Mouse (Mus musculus) forebrain, embryonic 16.5 days (tissue): Measurements from ENCODE around the gene Exoc2. TPM values are rescaled to one million over a fixed set of nuclear protein-coding genes. Genes with fewer than 3 reads are reported as not detected.

Experiments
- ATAC-seq: fragments of 200-750 bp; cut with Nextera tagmentation; 2 replicates; pipeline ENCODE4 v1.8.0; 2017; ENCODE audit warnings: mild to moderate bottlenecking, moderate library complexity
- H3K27ac ChIP-seq: fragments of 300-500 bp; sonication (generic); 2 replicates; pipeline ENCODE4 v1.5.1; 2014; ENCODE audit warnings: low read length, control low read depth
- H3K27me3 ChIP-seq: fragments of 300-500 bp; sonication (generic); replicated peaks from 2 replicates; pipeline ENCODE4 v1.6.1; 2014; ENCODE audit warnings: low read length; ENCODE audit not compliant: control insufficient read depth, insufficient read depth
- H3K36me3 ChIP-seq: fragments of 300-500 bp; sonication (generic); 2 replicates; pipeline ENCODE4 v1.6.1; 2014; ENCODE audit not compliant: control insufficient read depth, insufficient read depth
- H3K4me1 ChIP-seq: fragments of 300-500 bp; sonication (generic); replicated peaks from 2 replicates; pipeline ENCODE4 v1.6.1; 2014; ENCODE audit warnings: low read length; ENCODE audit not compliant: control insufficient read depth, insufficient read depth
- H3K4me2 ChIP-seq: fragments of 300-500 bp; sonication (generic); 2 replicates; pipeline ENCODE4 v1.6.1; 2014; ENCODE audit warnings: mild to moderate bottlenecking, low read length, control low read depth
- H3K4me3 ChIP-seq: fragments of 300-500 bp; sonication (generic); replicated peaks from 2 replicates; pipeline ENCODE4 v1.5.1; 2014; ENCODE audit warnings: mild to moderate bottlenecking, low read length, control low read depth
- H3K9ac ChIP-seq: fragments of 300-500 bp; sonication (generic); replicated peaks from 2 replicates; pipeline ENCODE4 v1.6.1; 2014; ENCODE audit warnings: low read depth, low read length, control low read depth
- H3K9me3 ChIP-seq: fragments of 300-500 bp; sonication (generic); 2 replicates; pipeline ENCODE4 v1.6.1; 2016; ENCODE audit warnings: low read length; ENCODE audit not compliant: control insufficient read depth
- WGBS: fragments of 180-500 bp; shearing (Covaris S2); extraction: QIAGEN DNeasy Blood & Tissue Kit; methylation state at CpG from one replicate; pipeline ENCODE4 v1.1.7; 2014; 5-methylcytosine and 5-hydroxymethylcytosine counted together
- polyA plus RNA-seq: library from polyadenylated mRNA; unstranded; fragments of >200 nt; fragmentation: Nextera tagmentation; extraction: Ambion mirVana; gene quantifications from 2 replicates; pipeline ENCODE4 v1.2.1, GENCODE M21; 2015

The Exoc2 gene
- polyA plus RNA-seq, 1 experiment from 2014 or later = 63.0 TPM

DNA sequence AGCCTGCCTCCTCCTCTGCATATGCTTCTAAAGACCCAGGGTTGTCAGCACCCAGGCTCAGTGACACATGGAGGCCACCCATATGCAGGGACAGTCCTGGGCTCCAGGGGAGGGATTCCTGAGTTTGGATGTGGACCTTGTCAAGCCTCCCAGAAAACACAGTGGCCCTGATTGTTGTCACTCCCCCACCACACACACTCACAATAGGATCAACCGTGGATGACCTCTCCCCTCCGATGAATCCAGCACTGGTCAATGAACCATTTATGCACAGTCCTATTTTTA is 186.9 kb downstream of the Exoc2 start:
- H3K9me3 ChIP-seq = no peaks in the 10 kb centered on the region
- H3K9ac ChIP-seq = no peak overlapping the region
- no peak overlapping the region for H3K27ac ChIP-seq
- H3K36me3 ChIP-seq = no peaks in the 10 kb centered on the region
- WGBS = 67% methylated on average over 2 of the region's 2 CpGs
- ATAC-seq = peak; percentile 41; the same call in 1 of the 2 replicates
- H3K27me3 ChIP-seq = no peaks in the 10 kb centered on the region
- H3K4me1 ChIP-seq = no peaks in the 10 kb centered on the region
- no peak overlapping the region for H3K4me2 ChIP-seq
- no peak overlapping the region for H3K4me3 ChIP-seq

DNA sequence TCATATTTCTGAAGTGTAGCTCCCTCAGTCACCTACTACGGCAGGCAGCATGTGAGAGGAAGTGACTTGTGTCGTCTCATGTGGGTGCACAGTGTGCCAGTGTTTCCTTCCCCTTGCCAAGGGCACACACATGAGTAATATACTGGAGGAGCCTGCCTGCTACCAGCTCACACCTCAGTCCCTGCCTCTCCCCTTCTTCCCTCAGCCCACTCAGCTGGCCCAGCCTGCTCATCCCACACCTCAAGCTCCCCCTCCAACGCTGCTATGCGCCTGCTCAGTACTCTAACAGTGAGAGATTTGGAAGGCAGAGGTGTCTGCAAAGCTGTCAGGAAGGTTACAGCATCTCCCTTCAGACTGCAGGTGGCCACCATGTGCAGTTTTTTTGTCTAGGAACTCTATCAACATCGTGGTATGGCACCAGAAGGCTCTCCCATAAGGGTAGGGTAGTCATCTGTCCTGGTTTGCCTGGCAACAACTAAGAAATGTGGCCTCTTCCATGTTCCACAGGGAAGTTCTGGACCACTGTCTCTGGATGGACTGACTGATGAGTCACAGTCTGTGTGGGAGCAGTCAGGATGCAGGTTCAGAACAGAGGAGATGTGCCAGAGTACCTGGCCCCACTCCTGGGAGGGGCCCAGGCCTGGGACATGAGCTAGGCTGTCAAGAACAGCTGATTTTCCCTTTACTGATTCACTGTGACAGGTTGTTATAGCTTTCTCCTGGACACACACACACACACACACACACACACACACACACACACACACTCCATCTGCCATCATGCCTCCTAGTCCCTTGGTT is 187.5 kb downstream of the Exoc2 start:
- Histone ChIP-seq H3K9me3 (no peaks in the 10 kb centered on the region), H3K4me1 (no peaks in the 10 kb centered on the region), H3K4me3 (no peak overlapping the region), H3K4me2 (no peak overlapping the region), H3K27me3 (no peaks in the 10 kb centered on the region), H3K27ac (no peak overlapping the region), H3K9ac (no peak overlapping the region), H3K36me3 (no peaks in the 10 kb centered on the region)
- WGBS = 73% methylated on average over 5 of the region's 5 CpGs
- peak; percentile 28; the same call in 1 of the 2 replicates for ATAC-seq

DNA sequence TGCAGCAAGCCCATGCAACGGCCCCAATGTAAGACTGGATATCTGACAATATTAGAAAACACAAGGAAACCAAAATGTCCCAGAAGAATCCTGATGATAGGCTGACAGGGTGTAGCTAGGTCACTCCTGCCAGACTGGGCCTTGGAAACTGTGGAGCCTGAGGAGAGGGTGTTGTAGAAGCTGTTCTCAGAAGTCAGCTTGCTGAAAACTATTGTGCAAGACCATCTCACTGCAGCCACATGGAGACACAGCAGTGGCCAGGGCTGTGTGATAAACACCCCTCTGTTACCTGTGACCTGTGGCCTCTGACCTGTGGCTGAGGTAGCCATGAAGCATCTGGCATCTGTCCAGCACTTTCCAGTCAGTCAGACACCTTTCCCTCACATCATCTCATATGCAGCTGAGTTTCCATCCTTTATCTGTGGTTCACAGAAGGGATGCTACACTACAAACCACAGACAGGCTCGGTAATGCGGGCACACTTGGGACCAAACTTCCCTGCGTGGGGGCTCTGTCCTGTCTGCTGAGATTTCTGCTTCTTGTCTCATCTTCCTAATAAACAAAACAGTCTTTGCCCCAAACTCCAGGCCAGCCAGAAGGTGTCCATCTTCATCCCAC is 188.4 kb downstream of the Exoc2 start:
- H3K27me3 ChIP-seq = no peaks in the 10 kb centered on the region
- no peak overlapping the region for H3K4me2 ChIP-seq
- H3K9me3 ChIP-seq = no peaks in the 10 kb centered on the region
- no peak for ATAC-seq
- H3K36me3 ChIP-seq = no peaks in the 10 kb centered on the region
- 89% methylated on average over 4 of the region's 4 CpGs for WGBS
- no peaks in the 10 kb centered on the region for H3K4me1 ChIP-seq
- no peak overlapping the region for H3K4me3 ChIP-seq
- H3K9ac ChIP-seq = no peak overlapping the region
- no peak overlapping the region for H3K27ac ChIP-seq

DNA sequence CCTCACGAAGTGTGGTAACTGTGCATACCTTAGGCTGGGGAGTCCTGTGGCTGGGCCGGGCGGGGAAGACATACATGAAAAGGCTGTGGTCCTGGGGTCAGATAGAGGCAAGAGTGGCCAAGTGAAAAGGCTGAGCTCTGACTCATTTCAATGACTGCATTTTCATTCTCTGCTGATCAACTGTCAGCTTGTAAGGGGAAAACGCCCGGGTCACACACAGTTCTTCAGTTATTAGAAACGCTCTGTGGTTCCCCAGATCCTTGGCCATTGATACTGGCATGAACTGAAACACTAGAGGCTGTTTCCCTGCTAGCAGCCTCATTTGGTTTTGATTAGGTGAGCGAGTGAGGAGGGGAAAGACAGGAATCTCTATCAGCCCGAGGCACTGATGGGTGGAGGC is 191.5 kb downstream of the Exoc2 start:
- ATAC-seq = no peak
- Histone ChIP-seq H3K4me3 (no peak overlapping the region), H3K36me3 (no peaks in the 10 kb centered on the region), H3K9me3 (no peaks in the 10 kb centered on the region), H3K27me3 (no peaks in the 10 kb centered on the region), H3K27ac (no peak overlapping the region), H3K4me2 (no peak overlapping the region), H3K9ac (no peak overlapping the region), H3K4me1 (no peaks in the 10 kb centered on the region)
- WGBS = 54% methylated on average over 8 of the region's 8 CpGs

DNA sequence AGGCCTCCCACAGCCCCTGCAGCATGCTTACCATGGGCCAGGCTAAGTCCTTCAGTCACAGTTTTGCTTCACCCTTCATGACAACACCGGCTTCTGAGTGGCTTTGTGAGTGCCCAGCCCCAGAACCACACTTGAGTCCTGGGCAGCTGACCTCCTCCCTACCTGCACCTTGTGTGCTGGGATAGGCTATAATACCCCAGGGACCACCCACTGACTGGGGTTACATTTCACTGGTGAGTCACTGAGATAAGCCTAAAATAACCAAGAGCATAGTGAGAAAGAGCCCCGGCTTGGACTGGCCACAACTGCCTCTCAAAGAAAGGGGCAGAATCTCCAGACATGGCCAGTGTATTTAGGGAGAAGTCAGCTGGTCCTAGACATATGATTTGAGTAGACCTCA is 192.0 kb downstream of the Exoc2 start:
- 62% methylated on average over 2 of the region's 2 CpGs for WGBS
- Histone ChIP-seq H3K9ac (no peak overlapping the region), H3K9me3 (no peaks in the 10 kb centered on the region), H3K36me3 (no peaks in the 10 kb centered on the region), H3K27ac (no peak overlapping the region), H3K27me3 (no peaks in the 10 kb centered on the region), H3K4me2 (no peak overlapping the region), H3K4me1 (no peaks in the 10 kb centered on the region), H3K4me3 (no peak overlapping the region)
- no peak for ATAC-seq

DNA sequence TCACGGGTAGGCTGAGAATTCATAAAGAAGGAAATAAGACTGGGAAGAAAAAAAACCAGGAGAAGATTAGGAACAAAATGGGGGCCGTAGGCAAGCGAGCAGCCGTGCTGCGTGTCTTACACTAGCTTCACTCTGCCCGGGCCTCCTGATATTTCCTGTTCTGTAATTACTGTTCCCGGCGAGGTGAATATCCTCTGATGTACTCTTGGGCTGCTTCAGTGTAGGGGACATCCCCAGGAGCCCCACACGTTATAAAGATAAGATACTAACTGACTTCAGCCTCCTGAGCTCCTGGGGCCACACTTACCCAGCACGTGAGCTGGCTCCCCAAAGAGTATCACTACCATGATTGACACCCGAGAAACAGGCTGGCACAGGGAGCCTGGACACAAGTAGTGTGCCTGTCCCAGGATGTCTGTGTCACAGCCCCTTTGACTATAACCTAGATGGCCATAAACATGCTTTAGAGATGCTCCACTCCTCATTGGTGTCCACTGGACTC is 196.2 kb downstream of the Exoc2 start:
- Histone ChIP-seq H3K36me3 (no peaks in the 10 kb centered on the region), H3K9me3 (no peaks in the 10 kb centered on the region), H3K4me1 (no peaks in the 10 kb centered on the region), H3K27me3 (no peaks in the 10 kb centered on the region), H3K9ac (no peak overlapping the region), H3K4me2 (no peak overlapping the region), H3K27ac (no peak overlapping the region), H3K4me3 (no peak overlapping the region)
- ATAC-seq = no peak
- 87% methylated on average over 11 of the region's 11 CpGs for WGBS

DNA sequence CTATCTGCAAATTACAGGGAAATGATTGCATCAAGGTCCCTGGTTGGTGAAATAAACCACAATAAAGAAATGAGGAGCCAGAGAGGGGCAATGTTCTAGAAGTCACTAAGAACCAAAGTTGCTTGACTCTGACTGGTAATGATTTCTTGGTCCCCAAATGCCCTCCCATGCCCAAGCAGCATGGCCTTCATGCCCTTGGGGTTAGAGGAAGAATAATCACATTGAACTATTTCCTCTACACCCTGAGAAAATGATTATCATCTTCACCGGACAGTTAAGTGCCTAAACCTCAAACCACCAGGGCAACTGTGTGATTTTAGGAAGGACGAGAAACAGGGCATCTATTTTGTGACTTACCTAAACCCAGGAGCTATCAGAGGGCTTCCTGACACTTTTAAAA is 197.9 kb downstream of the Exoc2 start:
- Histone ChIP-seq H3K4me1 (no peaks in the 10 kb centered on the region), H3K27ac (no peak overlapping the region), H3K9ac (no peak overlapping the region), H3K36me3 (no peaks in the 10 kb centered on the region), H3K9me3 (no peaks in the 10 kb centered on the region), H3K27me3 (no peaks in the 10 kb centered on the region), H3K4me2 (no peak overlapping the region), H3K4me3 (no peak overlapping the region)
- no peak for ATAC-seq
- 88% methylated on average over 2 of the region's 2 CpGs for WGBS

DNA sequence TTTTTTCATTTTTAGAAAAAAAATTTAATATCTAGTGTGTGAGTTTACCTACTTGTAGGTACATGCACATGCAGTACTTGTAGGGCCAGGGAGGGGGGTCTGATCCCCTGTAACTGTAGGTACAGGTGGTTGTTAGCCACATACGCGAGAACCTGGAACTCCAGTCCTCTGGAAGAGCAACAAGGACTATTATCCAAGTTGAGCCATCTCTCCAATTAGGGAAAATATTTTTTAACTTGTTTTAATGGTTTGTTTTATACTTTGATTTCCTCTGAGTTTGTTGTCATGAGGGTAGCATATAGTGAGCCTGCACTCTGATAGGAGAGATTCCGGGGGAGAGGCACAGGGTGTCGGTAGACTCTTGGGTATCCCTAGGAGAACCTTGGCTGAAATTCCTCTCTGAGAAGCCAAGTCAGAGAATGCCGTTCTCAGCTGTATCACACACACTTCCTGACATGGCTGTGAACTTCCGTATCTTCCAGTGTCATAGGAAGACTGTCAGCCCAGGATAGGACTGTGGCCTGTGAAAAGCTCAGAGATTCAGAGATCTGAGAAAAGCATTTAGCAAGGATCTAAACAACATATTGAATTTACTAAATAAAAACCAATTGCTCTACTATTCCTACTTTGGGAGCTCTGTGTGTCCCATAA is 206.3 kb downstream of the Exoc2 start:
- H3K9ac ChIP-seq = no peak overlapping the region
- 90% methylated on average over 6 of the region's 6 CpGs for WGBS
- H3K4me2 ChIP-seq = no peak overlapping the region
- no peak overlapping the region for H3K27ac ChIP-seq
- no peaks in the 10 kb centered on the region for H3K4me1 ChIP-seq
- no peak for ATAC-seq
- H3K4me3 ChIP-seq = no peak overlapping the region
- no peaks in the 10 kb centered on the region for H3K27me3 ChIP-seq
- H3K36me3 ChIP-seq = no peaks in the 10 kb centered on the region
- H3K9me3 ChIP-seq = no peaks in the 10 kb centered on the region

DNA sequence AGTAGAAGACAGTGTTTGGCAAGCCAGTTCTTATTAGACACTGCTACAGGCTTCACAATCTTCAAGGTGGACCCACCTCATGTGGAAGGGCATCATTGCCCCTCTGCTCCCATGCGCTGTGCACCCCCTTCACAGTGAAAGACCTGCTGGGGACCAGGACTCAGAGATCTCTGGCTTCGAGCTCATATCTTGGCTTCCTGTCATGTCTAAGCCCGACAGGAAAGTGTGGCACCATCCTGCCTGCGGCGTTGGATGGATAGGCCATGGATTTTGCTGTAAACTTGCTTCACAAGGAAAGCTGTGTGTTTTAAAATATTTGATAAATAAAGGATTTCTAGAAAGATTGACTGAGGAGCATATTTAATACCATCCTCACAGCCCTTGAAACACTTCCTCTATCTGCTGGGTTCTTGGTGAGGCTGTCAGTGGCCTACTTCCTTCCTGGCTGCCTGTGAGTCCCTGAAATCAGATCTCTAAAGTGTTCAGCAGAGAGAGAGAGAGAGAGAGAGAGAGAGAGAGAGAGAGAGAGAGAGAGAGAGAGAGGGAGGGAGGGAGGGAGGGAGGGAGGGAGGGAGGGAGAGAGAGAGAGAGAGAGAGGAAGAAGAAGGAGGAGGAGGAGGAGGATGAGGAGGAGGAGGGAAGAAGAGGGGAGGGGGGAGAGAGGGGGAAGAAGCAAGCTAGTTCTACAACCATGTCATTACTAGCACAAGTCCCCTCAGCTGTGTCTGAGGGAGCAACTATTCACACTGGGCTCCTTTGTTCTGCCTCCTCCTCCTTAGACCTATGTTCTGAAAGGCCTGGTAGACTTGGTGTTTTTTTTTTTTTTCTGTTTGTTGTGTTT is 207.0 kb downstream of the Exoc2 start:
- 94% methylated on average over 5 of the region's 5 CpGs for WGBS
- no peaks in the 10 kb centered on the region for H3K36me3 ChIP-seq

More for the DNA sequence above, 207.0 kb downstream of the Exoc2 start:
- no peaks in the 10 kb centered on the region for H3K9me3 ChIP-seq
- no peak for ATAC-seq
- H3K4me3 ChIP-seq = no peak overlapping the region
- H3K9ac ChIP-seq = no peak overlapping the region
- no peak overlapping the region for H3K4me2 ChIP-seq
- no peaks in the 10 kb centered on the region for H3K27me3 ChIP-seq
- H3K27ac ChIP-seq = no peak overlapping the region
- no peaks in the 10 kb centered on the region for H3K4me1 ChIP-seq
